Mouse (Mus musculus) intestine, embryonic 15.5 days (tissue): Measurements from ENCODE around the gene Ccdc27. TPM values are rescaled to one million over a fixed set of nuclear protein-coding genes. Genes with fewer than 3 reads are reported as not detected.

Experiments
- ATAC-seq: fragments of 200-750 bp; cut with Nextera tagmentation; 2 replicates; pipeline ENCODE4 v1.8.0; 2017; ENCODE audit warnings: moderate TSS enrichment, moderate library complexity
- H3K27ac ChIP-seq: fragments of 300-500 bp; sonication (generic); 2 replicates; pipeline ENCODE4 v1.5.1; 2015; ENCODE audit warnings: mild to moderate bottlenecking, inconsistent platforms
- H3K27me3 ChIP-seq: fragments of 300-500 bp; sonication (generic); replicated peaks from 2 replicates; pipeline ENCODE4 v1.6.1; 2015; ENCODE audit warnings: inconsistent platforms
- H3K36me3 ChIP-seq: fragments of 300-500 bp; sonication (generic); 2 replicates; pipeline ENCODE4 v1.6.1; 2015; ENCODE audit warnings: inconsistent platforms
- H3K4me1 ChIP-seq: fragments of 300-500 bp; sonication (generic); replicated peaks from 2 replicates; pipeline ENCODE4 v1.6.1; 2015; ENCODE audit warnings: inconsistent platforms
- H3K4me2 ChIP-seq: fragments of 300-500 bp; sonication (generic); replicated peaks from 2 replicates; pipeline ENCODE4 v1.6.1; 2015; ENCODE audit warnings: mild to moderate bottlenecking, inconsistent platforms
- H3K4me3 ChIP-seq: fragments of 300-500 bp; sonication (generic); replicated peaks from 2 replicates; pipeline ENCODE4 v1.5.1; 2015; ENCODE audit warnings: inconsistent platforms
- H3K9ac ChIP-seq: fragments of 300-500 bp; sonication (generic); 2 replicates; pipeline ENCODE4 v1.6.1; 2015; ENCODE audit warnings: inconsistent platforms
- H3K9me3 ChIP-seq: fragments of 300-500 bp; sonication (generic); 2 replicates; pipeline ENCODE4 v1.6.1; 2016; ENCODE audit warnings: inconsistent platforms
- WGBS: fragments of 180-500 bp; shearing (Covaris S2); methylation state at CpG from one replicate; pipeline ENCODE4 v1.1.7; 2015; 5-methylcytosine and 5-hydroxymethylcytosine counted together
- polyA plus RNA-seq: library from polyadenylated mRNA; unstranded; fragments of >200 nt; fragmentation: Nextera tagmentation; extraction: Ambion mirVana; gene quantifications from 2 replicates; pipeline ENCODE4 v1.2.1, GENCODE M21; 2015

Ccdc27 gene
- polyA plus RNA-seq = not detected in 2 replicates

GRCm38 (mm10) chr4:154042577-154042976, at the start of gene Ccdc27:
TSS of gene Ccdc27 (minus strand) at chr4:154042677.
- no peak within 1 kb of the TSS for H3K4me3 ChIP-seq
- no peaks in the 10 kb centered on the region for H3K9me3 ChIP-seq
- no peaks in the 10 kb centered on the region for H3K4me1 ChIP-seq
- no peak within 1 kb of the TSS for H3K4me2 ChIP-seq
- H3K36me3 ChIP-seq = no peaks in the 10 kb centered on the region
- no peak for ATAC-seq
- 81% methylated on average over 9 of the region's 9 CpGs for WGBS
- no peaks in the 10 kb centered on the region for H3K27me3 ChIP-seq
- no peak within 1 kb of the TSS for H3K9ac ChIP-seq
- no peak within 1 kb of the TSS for H3K27ac ChIP-seq

DNA sequence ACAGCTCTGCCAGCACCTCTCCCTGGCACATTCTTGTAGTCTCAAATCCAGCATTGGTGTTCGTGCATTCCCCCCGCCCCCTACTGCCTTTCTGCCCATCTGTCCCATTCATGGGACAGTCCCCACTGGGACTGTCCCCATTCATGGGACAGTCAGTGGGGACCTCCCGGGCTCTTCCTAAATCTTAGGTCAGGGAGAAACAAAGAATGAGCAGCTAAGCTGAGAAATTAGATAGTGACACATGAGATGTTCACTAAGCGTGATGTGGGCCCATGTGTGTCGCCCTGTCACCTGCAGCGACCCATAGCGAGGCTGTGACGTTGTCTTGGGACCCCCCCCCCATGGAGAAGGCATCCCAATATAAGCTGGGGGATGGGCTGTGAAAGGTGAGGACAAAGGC, 48.9 kb upstream of the Ccdc27 start:
- Histone ChIP-seq H3K4me2 (no peak overlapping the region), H3K4me3 (no peak overlapping the region), H3K36me3 (no peaks in the 10 kb centered on the region), H3K27ac (no peak overlapping the region), H3K9me3 (no peaks in the 10 kb centered on the region), H3K27me3 (no peaks in the 10 kb centered on the region; the same call in 1 of the 2 replicates), H3K4me1 (no peaks in the 10 kb centered on the region), H3K9ac (no peak overlapping the region)
- no peak for ATAC-seq
- WGBS = 73% methylated on average over 8 of the region's 8 CpGs

DNA sequence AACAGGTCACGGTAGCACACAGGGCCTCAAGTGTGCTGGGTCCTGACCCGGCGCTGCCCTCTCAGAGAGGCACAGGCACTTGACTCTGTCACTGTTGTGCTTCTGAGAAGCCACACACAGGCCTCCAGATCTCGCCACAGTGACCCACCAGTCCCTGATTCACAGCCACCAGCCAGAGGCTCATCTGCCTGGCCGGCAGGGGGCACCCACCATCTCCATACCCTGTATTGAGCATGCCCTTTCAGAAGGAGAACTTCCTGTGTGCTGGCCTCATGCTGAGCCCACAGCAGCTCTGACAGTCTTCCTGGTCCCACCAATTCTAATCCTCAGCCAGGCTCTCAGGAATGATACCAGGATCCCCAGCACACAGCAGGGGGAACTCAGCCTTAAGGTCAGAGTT, 46.7 kb upstream of the Ccdc27 start:
- Histone ChIP-seq H3K27me3 (no peaks in the 10 kb centered on the region; the same call in 1 of the 2 replicates), H3K27ac (no peak overlapping the region), H3K9ac (no peak overlapping the region), H3K4me2 (no peak overlapping the region), H3K9me3 (no peaks in the 10 kb centered on the region), H3K4me1 (no peaks in the 10 kb centered on the region), H3K4me3 (no peak overlapping the region), H3K36me3 (no peaks in the 10 kb centered on the region)
- ATAC-seq = no peak
- WGBS = 55% methylated on average over 5 of the region's 5 CpGs

DNA sequence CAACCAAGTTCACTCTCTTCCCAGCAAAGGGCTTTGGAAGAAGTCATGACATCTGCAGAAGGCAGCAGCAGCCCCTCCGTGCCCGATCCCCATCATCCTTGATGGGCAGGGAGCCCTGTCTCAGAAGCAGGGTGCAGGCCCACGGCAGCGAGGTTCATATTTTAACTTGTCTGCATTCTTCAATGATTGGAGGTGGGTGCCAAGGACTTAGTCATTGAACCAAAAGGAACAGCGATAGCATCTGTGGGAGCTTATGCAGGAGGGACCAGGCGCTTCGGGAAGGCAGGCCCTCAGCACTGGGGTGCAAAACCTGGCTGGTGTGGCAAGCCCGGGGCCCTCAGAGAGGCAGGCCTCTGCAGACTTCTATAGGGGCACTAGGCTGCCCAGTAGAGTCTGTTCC, 44.0 kb upstream of the Ccdc27 start:
- Histone ChIP-seq H3K4me3 (no peak overlapping the region), H3K36me3 (no peaks in the 10 kb centered on the region), H3K27ac (no peak overlapping the region), H3K4me2 (no peak overlapping the region), H3K4me1 (no peaks in the 10 kb centered on the region), H3K9ac (no peak overlapping the region), H3K9me3 (no peaks in the 10 kb centered on the region), H3K27me3 (peaks cover 15% of the 10 kb centered on the region)
- 87% methylated on average over 8 of the region's 8 CpGs for WGBS
- no peak for ATAC-seq

DNA sequence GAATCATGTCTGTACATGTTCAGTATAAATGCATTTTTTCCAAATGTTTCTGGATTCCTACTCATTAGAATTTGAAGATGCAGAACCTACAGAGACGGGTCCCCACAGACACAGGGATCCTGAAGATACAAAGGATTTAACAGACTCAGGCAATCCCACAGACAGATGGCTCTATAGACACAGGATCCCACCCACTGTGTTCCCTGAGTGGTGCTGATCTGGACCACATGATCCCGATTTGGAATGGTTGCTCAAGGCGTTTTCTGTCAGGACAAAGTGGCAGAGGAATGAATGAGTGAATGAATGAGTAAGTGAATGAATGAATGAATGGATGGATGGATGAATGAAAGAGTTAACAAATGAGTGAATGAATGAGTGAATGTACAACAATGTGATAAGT, 43.4 kb upstream of the Ccdc27 start:
- H3K4me2 ChIP-seq = no peak overlapping the region
- WGBS = 66% methylated on average over 3 of the region's 3 CpGs
- no peaks in the 10 kb centered on the region for H3K36me3 ChIP-seq
- H3K9me3 ChIP-seq = no peaks in the 10 kb centered on the region
- H3K4me3 ChIP-seq = no peak overlapping the region
- peaks cover 21% of the 10 kb centered on the region for H3K27me3 ChIP-seq
- no peak overlapping the region for H3K9ac ChIP-seq
- H3K4me1 ChIP-seq = no peaks in the 10 kb centered on the region
- ATAC-seq = no peak
- no peak overlapping the region for H3K27ac ChIP-seq

DNA sequence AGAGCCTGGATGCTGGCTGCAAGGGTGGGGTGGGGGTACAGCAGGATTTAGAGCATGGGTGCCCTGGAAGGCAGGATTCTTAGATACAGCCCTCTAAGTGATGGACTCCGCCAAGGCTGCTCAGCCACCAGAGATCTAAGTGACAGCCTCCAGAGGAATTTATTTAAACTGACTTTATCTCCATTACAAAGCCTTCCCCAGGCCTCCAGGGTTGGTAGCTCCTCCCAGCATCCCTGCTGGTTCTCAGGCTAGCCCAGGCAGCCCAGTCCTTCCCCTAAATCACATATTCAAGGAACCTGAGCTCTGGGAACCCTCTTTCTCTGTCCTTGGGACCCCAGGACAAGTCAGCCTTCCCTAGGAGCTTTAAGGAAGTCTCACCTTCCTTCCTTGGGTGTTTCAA, 39.5 kb upstream of the Ccdc27 start:
- no peaks in the 10 kb centered on the region for H3K36me3 ChIP-seq
- no peak overlapping the region for H3K27ac ChIP-seq
- ATAC-seq = no peak
- H3K4me3 ChIP-seq = no peak overlapping the region
- H3K27me3 ChIP-seq = peaks cover 48% of the 10 kb centered on the region
- H3K4me2 ChIP-seq = no peak overlapping the region
- H3K9ac ChIP-seq = no peak overlapping the region
- 11% methylated on average over 1 of the region's 1 CpGs for WGBS
- no peaks in the 10 kb centered on the region for H3K9me3 ChIP-seq
- no peaks in the 10 kb centered on the region for H3K4me1 ChIP-seq

- Histone ChIP-seq H3K27ac (no peak overlapping the region), H3K27me3 (peaks cover 52% of the 10 kb centered on the region), H3K4me2 (no peak overlapping the region), H3K9me3 (no peaks in the 10 kb centered on the region), H3K9ac (no peak overlapping the region), H3K36me3 (no peaks in the 10 kb centered on the region), H3K4me3 (no peak overlapping the region), H3K4me1 (no peaks in the 10 kb centered on the region)
- no peak for ATAC-seq
- 4% methylated on average over 13 of the region's 13 CpGs for WGBS
These were observed 38.5 kb upstream of the Ccdc27 start for GRCm38 (mm10) chr4:154081021-154081420.

DNA sequence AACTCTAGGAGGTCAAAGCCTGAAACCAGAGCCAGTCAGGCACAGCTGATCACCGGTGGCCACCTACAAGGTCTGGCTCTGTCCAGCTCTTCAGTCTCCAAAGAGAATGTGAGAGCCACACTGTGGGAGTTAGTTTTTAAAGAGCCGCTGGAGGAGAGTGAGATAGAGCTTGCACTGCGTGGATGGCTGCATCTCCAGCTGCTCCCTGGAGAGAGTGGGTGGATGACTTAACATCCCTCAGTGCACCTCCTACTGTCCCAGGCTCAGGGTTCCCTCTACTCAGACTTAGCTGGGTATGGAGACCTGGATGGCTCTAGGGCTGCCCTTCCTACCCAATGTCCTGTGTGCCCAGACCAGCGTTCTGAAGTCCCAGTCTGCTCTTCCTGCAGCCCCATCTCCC, 37.7 kb upstream of the Ccdc27 start:
- Histone ChIP-seq H3K36me3 (no peaks in the 10 kb centered on the region), H3K9me3 (no peaks in the 10 kb centered on the region), H3K4me1 (no peaks in the 10 kb centered on the region), H3K27ac (no peak overlapping the region), H3K4me3 (no peak overlapping the region), H3K27me3 (peaks cover 52% of the 10 kb centered on the region), H3K9ac (no peak overlapping the region), H3K4me2 (no peak overlapping the region)
- 59% methylated on average over 4 of the region's 4 CpGs for WGBS
- no peak for ATAC-seq

DNA sequence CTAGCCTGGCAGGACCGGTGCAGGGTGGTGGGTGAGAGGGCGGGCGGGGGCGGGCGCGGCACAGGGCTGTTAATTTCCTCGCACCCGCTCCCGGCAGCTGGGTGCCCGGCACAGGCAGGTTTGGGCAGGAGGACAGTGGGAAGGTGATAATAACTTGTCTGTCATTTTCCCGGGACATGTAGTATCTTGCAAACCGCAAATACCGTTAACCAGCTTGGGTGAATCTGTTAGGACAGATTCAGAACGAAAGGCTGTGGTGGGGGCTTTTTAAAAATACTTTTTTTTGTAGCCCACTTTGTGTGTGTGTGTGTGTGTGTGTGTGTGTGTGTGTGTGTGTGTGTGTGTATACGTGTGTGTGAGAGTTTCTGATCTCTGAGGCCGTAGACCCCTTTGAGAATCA, 29.5 kb upstream of the Ccdc27 start:
- no peak for ATAC-seq
- Histone ChIP-seq H3K27me3 (peaks cover 26% of the 10 kb centered on the region), H3K4me3 (no peak overlapping the region), H3K4me1 (no peaks in the 10 kb centered on the region), H3K9me3 (no peaks in the 10 kb centered on the region), H3K4me2 (no peak overlapping the region), H3K27ac (no peak overlapping the region), H3K9ac (no peak overlapping the region), H3K36me3 (no peaks in the 10 kb centered on the region)
- WGBS = 15% methylated on average over 11 of the region's 16 CpGs

GRCm38 (mm10) chr4:154071521-154071920, 29.0 kb upstream of the Ccdc27 start:
- no peaks in the 10 kb centered on the region for H3K9me3 ChIP-seq
- no peaks in the 10 kb centered on the region for H3K4me1 ChIP-seq
- H3K36me3 ChIP-seq = no peaks in the 10 kb centered on the region
- no peak overlapping the region for H3K9ac ChIP-seq
- no peak overlapping the region for H3K4me2 ChIP-seq
- peaks cover 22% of the 10 kb centered on the region for H3K27me3 ChIP-seq
- no peak overlapping the region for H3K4me3 ChIP-seq
- H3K27ac ChIP-seq = no peak overlapping the region
- under 1% methylated on average over 15 of the region's 20 CpGs for WGBS
- ATAC-seq = no peak

- H3K36me3 ChIP-seq = no peaks in the 10 kb centered on the region
- H3K9ac ChIP-seq = no peak overlapping the region
- 0 out of 2 replicates have a peak, but pooled peaks have one; percentile 41 for ATAC-seq
- peaks cover 22% of the 10 kb centered on the region for H3K27me3 ChIP-seq
- no peak overlapping the region for H3K4me3 ChIP-seq
- no peak overlapping the region for H3K4me2 ChIP-seq
- H3K9me3 ChIP-seq = no peaks in the 10 kb centered on the region
- under 1% methylated on average over 5 of the region's 5 CpGs for WGBS
- H3K4me1 ChIP-seq = no peaks in the 10 kb centered on the region
- H3K27ac ChIP-seq = no peak overlapping the region
These were observed 28.4 kb upstream of the Ccdc27 start for GRCm38 (mm10) chr4:154070896-154071295.

DNA sequence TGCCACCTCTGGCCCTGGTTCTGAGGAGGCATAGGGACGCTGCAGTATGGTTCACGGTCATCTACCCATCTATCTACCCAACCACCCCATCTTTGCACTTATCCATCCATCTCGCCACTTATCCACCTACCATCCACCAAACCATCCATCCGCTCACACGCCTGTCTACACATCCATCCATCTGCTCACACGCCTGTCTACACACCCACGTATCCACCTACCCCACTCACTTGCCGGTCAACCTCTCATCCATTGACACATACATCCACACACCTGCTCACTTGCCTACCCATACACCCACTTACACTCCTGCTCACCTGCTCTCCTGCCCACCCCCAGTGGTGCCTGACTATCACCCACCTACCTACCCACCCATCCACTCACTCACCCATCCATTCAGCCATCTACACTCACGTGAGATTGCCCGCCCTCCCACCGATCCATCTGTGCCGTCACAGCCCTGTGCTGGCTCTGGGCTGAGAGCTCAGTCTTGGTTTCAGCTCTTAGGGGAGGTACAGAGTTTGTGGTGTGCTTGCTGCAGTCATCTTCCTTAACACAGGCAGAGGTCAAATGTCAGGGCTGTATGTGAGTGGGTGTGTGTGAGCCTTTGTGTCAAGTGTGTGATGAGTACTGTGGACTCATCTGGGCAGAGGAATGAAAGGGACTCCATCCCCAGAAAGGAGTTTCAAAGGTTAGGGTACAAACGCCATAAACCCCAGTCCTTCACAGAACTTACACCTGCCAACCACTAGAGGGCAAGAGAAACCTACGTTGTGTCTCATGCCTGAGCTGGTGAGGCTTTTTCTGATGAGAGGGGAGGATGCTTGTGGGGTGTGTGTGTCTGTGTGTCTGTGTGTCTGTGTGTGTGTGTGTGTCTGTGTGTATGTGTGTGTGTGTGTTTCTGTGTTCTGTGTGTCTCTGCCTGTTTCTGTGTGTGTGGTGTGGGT, 22.6 kb upstream of the Ccdc27 start:
- H3K4me1 ChIP-seq = no peaks in the 10 kb centered on the region
- H3K9me3 ChIP-seq = no peaks in the 10 kb centered on the region
- H3K27me3 ChIP-seq = peaks cover 9% of the 10 kb centered on the region; the same call in 1 of the 2 replicates
- WGBS = 61% methylated on average over 14 of the region's 14 CpGs
- H3K4me2 ChIP-seq = no peak overlapping the region
- H3K9ac ChIP-seq = no peak overlapping the region
- H3K27ac ChIP-seq = no peak overlapping the region
- H3K4me3 ChIP-seq = no peak overlapping the region
- H3K36me3 ChIP-seq = no peaks in the 10 kb centered on the region
- peak; percentile 68 for ATAC-seq

DNA sequence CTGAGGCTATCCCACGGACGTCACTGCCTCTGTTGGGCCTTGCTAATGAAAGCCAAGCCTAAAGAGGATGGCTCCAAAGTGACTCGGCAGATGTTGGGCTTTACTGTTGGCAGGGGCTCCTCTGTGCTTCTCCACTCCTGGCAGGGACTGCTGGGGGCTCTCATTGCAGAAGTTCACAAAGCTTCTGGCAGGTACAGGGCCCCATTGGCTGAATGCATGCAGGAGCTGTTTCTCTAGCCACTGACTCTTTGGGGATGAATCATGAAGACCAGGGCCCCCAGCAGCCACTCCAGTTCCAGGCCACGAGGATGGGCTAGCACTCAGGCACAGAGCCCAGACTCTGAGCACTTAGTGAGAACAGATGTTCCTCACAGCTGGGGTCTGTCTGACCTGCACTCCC, 15.2 kb upstream of the Ccdc27 start:
- Histone ChIP-seq H3K36me3 (no peaks in the 10 kb centered on the region), H3K27me3 (0 out of 2 replicates have a peak, but pooled peaks cover 3% of the 10 kb centered on the region), H3K4me1 (no peaks in the 10 kb centered on the region), H3K9ac (no peak overlapping the region), H3K27ac (no peak overlapping the region), H3K4me3 (no peak overlapping the region), H3K9me3 (no peaks in the 10 kb centered on the region), H3K4me2 (no peak overlapping the region)
- 58% methylated on average over 4 of the region's 4 CpGs for WGBS
- no peak for ATAC-seq
